Comparison of ENCODE assay signal across 19 mouse cellular contexts in genomic region chr12:58441962-58442361, GRCm38 (mm10).
"Had no signal": no experiment of that assay in that cellular context is flagged by ENCODE, and none has a peak within 500 bp of the region (broad histone marks: within the 10 kb centered on the region; RNA-seq: fewer than 3 reads in every experiment).

No protein-coding gene starts in this region.

- H3K36me3 ChIP-seq: liver, embryonic 12.5 days; midbrain, embryonic 10.5 days; midbrain, embryonic 13.5 days; midbrain, embryonic 15.5 days; neural tube, embryonic 12.5 days; stomach, embryonic 15.5 days had no signal

- ATAC-seq: liver, embryonic 12.5 days; midbrain, embryonic 13.5 days; midbrain, embryonic 15.5 days had no signal

- H3K27me3 ChIP-seq: liver, embryonic 12.5 days; midbrain, embryonic 13.5 days; midbrain, embryonic 15.5 days; neural tube, embryonic 12.5 days; stomach, embryonic 15.5 days had no signal

- H3K4me3 ChIP-seq: liver, embryonic 12.5 days; midbrain, embryonic 10.5 days; midbrain, embryonic 13.5 days; midbrain, embryonic 15.5 days; myocyte; neural tube, embryonic 12.5 days; stomach, embryonic 15.5 days had no signal

- H3K9me3 ChIP-seq: liver, embryonic 12.5 days; midbrain, embryonic 10.5 days; midbrain, embryonic 13.5 days; midbrain, embryonic 15.5 days; neural tube, embryonic 12.5 days; stomach, embryonic 15.5 days had no signal

- H3K4me2 ChIP-seq: liver, embryonic 12.5 days; lung, embryonic 14.5 days; midbrain, embryonic 13.5 days; midbrain, embryonic 15.5 days; neural tube, embryonic 12.5 days; stomach, embryonic 15.5 days had no signal

- H3K4me1 ChIP-seq: liver, embryonic 12.5 days; midbrain, embryonic 10.5 days; midbrain, embryonic 13.5 days; midbrain, embryonic 15.5 days; neural tube, embryonic 12.5 days; stomach, embryonic 15.5 days had no signal

- DNase-seq: lung, adult 18-20 months; lung, embryonic 14.5 days; lung, postnatal 10 days; lung, postnatal 4 days; retina, postnatal 1 day; right cerebral cortex, postnatal 25 days; right cerebral cortex, postnatal 4 days; thymus, adult 2 months; thymus, postnatal 25 days; thymus, postnatal 4 days had no signal

- H3K27ac ChIP-seq: liver, embryonic 12.5 days; liver, embryonic 14.5 days; midbrain, embryonic 10.5 days; midbrain, embryonic 13.5 days; midbrain, embryonic 15.5 days; neural tube, embryonic 12.5 days; stomach, embryonic 15.5 days; stomach, postnatal 0 days had no signal

- H3K9ac ChIP-seq: liver, embryonic 12.5 days; liver, embryonic 14.5 days; lung, embryonic 14.5 days; midbrain, embryonic 13.5 days; midbrain, embryonic 15.5 days; neural tube, embryonic 12.5 days; stomach, embryonic 15.5 days had no signal
